Mouse (Mus musculus) erythroblast, embryonic 14.5 days (primary cell): ENCODE measurements around the gene Gmds. TPM values are rescaled to one million over a fixed set of nuclear protein-coding genes. Genes with fewer than 3 reads are reported as not detected.

Source experiments
- H3K27me3 ChIP-seq: 2 replicates; pipeline ENCODE4 v1.6.1; 2012; ENCODE audit warnings: inconsistent platforms; ENCODE audit not compliant: control insufficient read depth
- H3K36me3 ChIP-seq: 2 replicates; pipeline ENCODE4 v1.6.1; 2012; ENCODE audit warnings: mild to moderate bottlenecking, inconsistent platforms; ENCODE audit not compliant: control insufficient read depth
- H3K4me1 ChIP-seq: 2 replicates; pipeline ENCODE4 v1.6.1; 2012; ENCODE audit warnings: inconsistent platforms; ENCODE audit not compliant: control insufficient read depth
- H3K4me3 ChIP-seq: replicated peaks from 2 replicates; pipeline ENCODE3; 2012; ENCODE audit warnings: moderate library complexity, mild to moderate bottlenecking, inconsistent platforms
- H3K9me3 ChIP-seq: 2 replicates; pipeline ENCODE4 v1.6.1; 2012; ENCODE audit warnings: low read length, inconsistent platforms, mixed read lengths; ENCODE audit not compliant: control insufficient read depth
- GATA1 ChIP-seq: IDR thresholded peaks from 2 replicates; pipeline ENCODE4 v1.6.1; 2012; ENCODE audit warnings: low read length, inconsistent platforms, mixed read lengths
- TAL1 ChIP-seq: IDR thresholded peaks from 3 replicates; pipeline ENCODE4 v1.6.1; 2012; ENCODE audit warnings: low read length, inconsistent platforms, mixed read lengths
- polyA plus RNA-seq: library from polyadenylated mRNA; stranded (reverse); fragments of >175 nt; gene quantifications from 2 replicates; pipeline ENCODE4 v1.2.3, GENCODE M21; 2012

The Gmds gene
- polyA plus RNA-seq, 1 experiment, result 1.2 TPM

DNA sequence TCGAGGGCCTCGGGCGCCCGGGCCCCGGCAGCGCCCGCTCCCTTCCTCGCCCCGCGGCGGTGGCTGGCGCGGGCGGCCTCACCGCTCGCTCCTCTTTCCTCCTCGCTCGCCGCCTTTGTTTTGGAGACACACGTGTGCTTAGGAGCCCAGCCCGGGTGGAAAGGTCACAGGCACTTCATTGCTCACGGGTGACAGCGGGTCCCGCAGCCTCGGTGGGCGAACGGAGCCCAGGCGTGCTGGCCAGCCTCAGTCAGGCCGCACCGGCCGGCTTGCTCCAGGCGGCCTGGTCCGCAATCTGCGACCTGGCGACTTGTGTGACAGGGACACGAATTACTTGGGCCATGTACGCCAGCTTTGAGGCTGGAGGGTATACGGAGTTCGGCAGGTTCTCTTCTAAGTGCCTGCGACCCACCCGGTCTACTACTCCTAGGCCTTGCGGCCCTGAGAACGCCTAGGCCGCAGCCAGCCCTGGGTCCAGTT, 527.0 kb downstream of the Gmds start:
- H3K9me3 ChIP-seq, result peaks cover 12% of the 10 kb centered on the region
- H3K4me3 ChIP-seq, result no peak overlapping the region
- no peaks in the 10 kb centered on the region for H3K36me3 ChIP-seq
- H3K27me3 ChIP-seq, result peaks cover 96% of the 10 kb centered on the region
- H3K4me1 ChIP-seq, result peaks cover 5% of the 10 kb centered on the region
- no peak for TF ChIP-seq TAL1
- no peak for TF ChIP-seq GATA1

DNA sequence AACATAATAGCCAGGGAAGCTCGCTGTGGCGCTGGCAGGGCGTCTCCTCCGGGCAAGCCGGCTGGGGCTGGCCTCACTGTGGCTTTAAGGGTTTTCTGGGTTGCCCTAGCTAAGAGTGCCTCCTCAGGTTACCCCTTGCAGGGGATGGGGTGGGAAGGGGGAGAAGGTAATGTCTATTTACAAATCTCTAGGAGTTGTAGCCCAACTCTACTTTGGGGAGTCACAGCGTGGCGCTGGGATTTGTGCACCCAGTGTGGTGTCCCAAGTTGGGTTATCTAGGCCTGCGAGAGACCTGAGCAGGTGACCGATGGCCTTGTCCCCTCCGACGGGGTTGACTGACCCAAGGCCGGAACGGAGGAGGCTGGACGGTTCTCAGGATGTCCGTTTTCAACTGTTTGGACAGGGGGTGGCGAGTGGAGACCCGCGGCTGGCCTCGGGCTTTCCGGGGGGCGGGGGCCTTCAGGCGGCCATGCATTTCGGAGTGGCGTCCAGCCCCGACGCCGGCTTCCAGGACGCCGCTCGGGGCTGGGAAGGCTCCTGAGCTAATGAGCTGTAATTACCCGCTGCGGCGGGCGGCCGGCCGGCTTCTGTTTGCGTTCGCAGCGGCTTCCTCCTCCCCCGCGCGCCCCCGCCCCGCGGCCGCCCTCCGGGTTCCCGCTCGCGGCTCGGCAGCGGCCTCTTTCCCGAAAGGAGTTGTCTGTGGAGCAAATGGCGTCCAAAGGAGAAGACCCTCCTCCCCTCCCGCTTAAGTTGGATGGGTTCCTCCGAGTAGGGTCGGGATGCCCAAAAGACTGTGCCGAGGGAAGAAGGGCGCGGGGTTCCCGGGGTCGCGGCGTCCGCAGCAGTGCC, 527.6 kb downstream of the Gmds start:
- Histone ChIP-seq H3K4me3 (no peak overlapping the region), H3K36me3 (no peaks in the 10 kb centered on the region), H3K4me1 (peaks cover 8% of the 10 kb centered on the region), H3K27me3 (peaks cover 99% of the 10 kb centered on the region), H3K9me3 (peaks cover 13% of the 10 kb centered on the region)
- TF ChIP-seq TAL1, result no peak
- no peak for TF ChIP-seq GATA1

DNA sequence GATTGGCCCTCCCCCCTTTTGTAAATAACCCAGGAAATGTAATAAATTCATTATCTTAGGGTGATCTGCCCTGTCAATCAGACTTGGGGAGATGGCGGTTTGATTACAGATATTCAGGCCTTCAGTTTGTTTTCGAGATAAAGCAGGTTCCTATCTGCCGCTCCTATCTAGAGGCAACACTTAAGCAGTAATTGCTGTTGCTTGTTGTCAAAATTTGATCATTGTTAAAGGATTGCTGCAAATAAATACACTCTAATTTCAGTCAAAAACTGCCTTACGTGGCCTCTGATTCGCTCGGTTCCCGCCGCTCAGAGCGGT, 528.2 kb downstream of the Gmds start:
- H3K27me3 ChIP-seq, result peaks cover 100% of the 10 kb centered on the region
- no peak overlapping the region for H3K4me3 ChIP-seq

DNA sequence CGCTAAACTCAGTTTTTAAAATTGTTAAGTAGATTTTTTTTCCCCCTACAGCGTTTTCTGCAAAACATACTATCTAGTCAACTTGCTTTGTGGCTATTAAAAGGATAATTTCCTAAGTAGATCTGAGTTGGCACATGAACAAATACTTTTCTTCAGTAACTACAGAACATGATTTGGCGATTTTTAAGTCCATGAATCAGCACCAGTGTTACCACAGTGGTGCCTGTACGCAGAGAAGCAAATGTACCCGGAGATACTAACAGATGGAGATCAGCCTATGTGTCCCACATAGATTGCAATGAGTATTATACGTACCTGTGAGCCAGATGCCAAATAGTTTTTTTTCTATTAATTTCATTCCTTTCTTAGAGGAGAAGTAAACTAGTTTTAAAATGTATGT, 528.8 kb downstream of the Gmds start:
- Histone ChIP-seq H3K27me3 (peaks cover 100% of the 10 kb centered on the region), H3K4me1 (peaks cover 8% of the 10 kb centered on the region), H3K36me3 (no peaks in the 10 kb centered on the region), H3K4me3 (no peak overlapping the region), H3K9me3 (peaks cover 15% of the 10 kb centered on the region)
- TF ChIP-seq TAL1, result no peak
- no peak for TF ChIP-seq GATA1

More for the DNA sequence above, 528.2 kb downstream of the Gmds start:
- Histone ChIP-seq H3K9me3 (peaks cover 15% of the 10 kb centered on the region), H3K4me1 (peaks cover 8% of the 10 kb centered on the region), H3K36me3 (no peaks in the 10 kb centered on the region)
- no peak for TF ChIP-seq GATA1
- no peak for TF ChIP-seq TAL1

DNA sequence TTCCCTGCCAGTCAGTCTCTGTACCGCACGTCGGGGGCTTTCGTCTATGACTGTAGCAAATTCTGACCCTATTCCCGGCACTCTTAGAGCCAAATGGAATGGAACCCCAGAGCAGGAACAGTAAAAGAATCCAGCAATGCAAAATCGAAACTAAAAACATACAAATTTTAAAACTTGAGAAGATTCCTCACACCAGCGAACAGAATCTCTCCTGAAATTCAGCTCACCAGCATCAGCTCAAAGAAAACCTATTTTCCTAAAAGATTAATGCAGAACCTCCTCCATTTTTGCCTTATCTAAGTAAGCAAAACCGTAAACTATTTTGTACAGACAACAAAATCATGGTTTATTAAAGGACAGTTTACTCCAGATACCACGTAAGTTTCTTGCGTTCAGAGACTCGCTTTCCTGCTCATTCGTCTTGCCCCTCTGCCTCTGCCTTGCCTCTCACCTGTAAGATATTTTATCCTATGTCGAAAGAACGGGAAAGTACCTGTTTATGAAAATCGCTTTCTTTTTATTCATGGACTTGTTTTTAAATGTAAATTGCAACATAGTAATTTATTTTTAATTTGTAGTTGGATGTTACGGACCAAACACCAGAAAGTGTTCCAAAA, 529.6 kb downstream of the Gmds start:
- Histone ChIP-seq H3K4me3 (peak overlapping the region; percentile 38), H3K36me3 (no peaks in the 10 kb centered on the region), H3K4me1 (peaks cover 8% of the 10 kb centered on the region), H3K9me3 (peaks cover 15% of the 10 kb centered on the region), H3K27me3 (peaks cover 100% of the 10 kb centered on the region)
- TF ChIP-seq GATA1 (no peak), TAL1 (no peak)

DNA sequence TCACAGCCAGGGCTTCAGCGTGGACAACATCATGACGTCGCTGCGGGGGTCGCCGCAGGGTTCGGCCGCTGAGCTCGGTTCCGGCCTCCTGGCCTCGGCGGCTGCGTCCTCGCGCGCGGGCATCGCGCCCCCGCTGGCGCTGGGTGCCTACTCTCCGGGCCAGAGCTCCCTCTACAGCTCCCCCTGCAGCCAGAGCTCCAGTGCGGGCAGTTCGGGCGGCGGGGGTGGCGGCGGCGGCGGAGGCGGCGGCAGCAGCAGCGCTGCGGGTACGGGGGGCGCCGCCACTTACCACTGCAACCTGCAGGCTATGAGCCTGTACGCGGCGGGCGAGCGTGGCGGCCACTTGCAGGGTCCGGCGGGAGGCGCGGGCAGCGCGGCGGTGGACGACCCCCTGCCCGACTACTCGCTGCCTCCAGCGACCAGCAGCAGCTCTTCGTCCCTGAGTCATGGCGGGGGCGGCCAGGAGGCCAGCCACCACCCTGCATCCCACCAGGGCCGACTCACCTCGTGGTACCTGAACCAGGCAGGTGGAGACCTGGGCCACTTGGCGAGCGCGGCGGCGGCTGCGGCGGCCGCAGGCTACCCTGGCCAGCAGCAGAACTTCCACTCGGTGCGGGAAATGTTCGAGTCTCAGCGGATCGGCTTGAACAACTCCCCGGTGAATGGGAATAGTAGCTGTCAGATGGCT, 530.3 kb downstream of the Gmds start:
- peaks cover 15% of the 10 kb centered on the region for H3K9me3 ChIP-seq
- peaks cover 100% of the 10 kb centered on the region for H3K27me3 ChIP-seq
- peak overlapping the region; percentile 38 for H3K4me3 ChIP-seq
- H3K36me3 ChIP-seq, result no peaks in the 10 kb centered on the region
- no peak for TF ChIP-seq GATA1
- no peak for TF ChIP-seq TAL1
- peaks cover 8% of the 10 kb centered on the region for H3K4me1 ChIP-seq

DNA sequence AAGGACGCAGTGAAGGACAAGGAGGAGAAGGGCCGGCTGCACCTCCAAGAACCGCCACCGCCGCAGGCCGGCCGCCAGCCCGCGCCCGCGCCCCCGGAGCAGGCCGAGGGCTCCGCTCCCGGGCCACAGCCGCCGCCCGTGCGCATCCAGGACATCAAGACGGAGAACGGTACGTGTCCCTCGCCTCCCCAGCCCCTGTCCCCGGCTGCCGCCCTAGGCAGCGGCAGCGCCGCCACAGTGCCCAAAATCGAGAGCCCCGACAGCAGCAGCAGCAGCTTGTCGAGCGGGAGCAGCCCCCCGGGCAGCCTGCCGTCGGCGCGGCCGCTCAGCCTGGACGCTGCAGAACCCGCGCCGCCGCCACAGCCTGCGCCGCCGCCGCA, 530.8 kb downstream of the Gmds start:
- H3K9me3 ChIP-seq, result peaks cover 15% of the 10 kb centered on the region
- no peaks in the 10 kb centered on the region for H3K36me3 ChIP-seq
- H3K4me1 ChIP-seq, result peaks cover 8% of the 10 kb centered on the region
- peaks cover 100% of the 10 kb centered on the region for H3K27me3 ChIP-seq
- TF ChIP-seq TAL1 (no peak), GATA1 (no peak)
- no peak overlapping the region for H3K4me3 ChIP-seq

DNA sequence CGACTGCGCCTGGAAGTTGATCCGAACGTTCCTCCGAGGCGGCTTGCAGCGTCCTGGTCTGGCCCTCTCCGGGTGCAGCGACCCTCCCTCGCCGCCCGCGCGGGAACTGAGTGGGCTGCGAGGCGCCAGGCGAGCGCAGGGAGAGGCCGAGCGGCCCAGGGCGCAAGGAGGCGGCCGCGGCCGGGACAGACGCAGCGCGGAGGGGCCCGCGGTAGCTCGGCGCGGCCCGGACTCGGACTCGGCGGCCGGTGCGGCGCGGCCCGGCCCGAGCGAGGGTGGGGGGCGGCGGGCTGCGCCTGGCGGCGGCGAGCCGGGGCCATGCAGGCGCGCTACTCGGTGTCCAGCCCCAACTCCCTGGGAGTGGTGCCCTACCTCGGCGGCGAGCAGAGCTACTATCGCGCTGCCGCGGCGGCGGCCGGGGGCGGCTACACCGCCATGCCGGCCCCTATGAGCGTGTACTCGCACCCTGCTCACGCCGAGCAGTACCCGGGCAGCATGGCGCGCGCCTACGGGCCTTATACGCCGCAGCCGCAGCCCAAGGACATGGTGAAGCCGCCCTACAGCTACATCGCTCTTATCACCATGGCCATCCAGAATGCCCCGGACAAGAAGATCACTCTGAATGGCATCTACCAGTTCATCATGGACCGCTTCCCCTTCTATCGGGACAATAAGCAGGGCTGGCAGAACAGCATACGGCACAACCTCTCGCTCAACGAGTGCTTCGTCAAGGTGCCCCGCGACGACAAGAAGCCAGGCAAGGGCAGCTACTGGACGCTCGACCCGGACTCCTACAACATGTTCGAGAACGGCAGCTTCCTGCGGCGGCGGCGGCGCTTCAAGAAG, 531.4 kb downstream of the Gmds start:
- Histone ChIP-seq H3K27me3 (peaks cover 100% of the 10 kb centered on the region), H3K4me1 (peaks cover 8% of the 10 kb centered on the region), H3K4me3 (peak overlapping the region; percentile 22), H3K9me3 (peaks cover 15% of the 10 kb centered on the region), H3K36me3 (no peaks in the 10 kb centered on the region)
- TF ChIP-seq GATA1 (no peak), TAL1 (no peak)
